Mouse (Mus musculus) stomach, embryonic 16.5 days (tissue): ENCODE measurements around the gene Gramd1b. TPM values are rescaled to one million over a fixed set of nuclear protein-coding genes. Genes with fewer than 3 reads are reported as not detected.
A peak's percentile ranks its signal among the peaks of the same experiment; 100 is the strongest.

Experiments used
- ATAC-seq: fragments of 200-750 bp; cut with Nextera tagmentation; 2 replicates; pipeline ENCODE4 v1.8.0; 2017; ENCODE audit warnings: moderate number of reproducible peaks, moderate TSS enrichment; ENCODE audit not compliant: insufficient read depth, low FRiP score
- H3K27ac ChIP-seq: fragments of 300-500 bp; sonication (generic); 2 replicates; pipeline ENCODE4 v1.5.1; 2014; ENCODE audit warnings: low read length
- H3K27me3 ChIP-seq: fragments of 300-500 bp; sonication (generic); 2 replicates; pipeline ENCODE4 v1.6.1; 2014; ENCODE audit warnings: low read length, control low read depth, mixed read lengths; ENCODE audit not compliant: control insufficient read depth, insufficient read depth
- H3K36me3 ChIP-seq: fragments of 300-500 bp; sonication (generic); 2 replicates; pipeline ENCODE4 v1.6.1; 2014; ENCODE audit warnings: low read length; ENCODE audit not compliant: control insufficient read depth, insufficient read depth
- H3K4me1 ChIP-seq: fragments of 300-500 bp; sonication (generic); 2 replicates; pipeline ENCODE4 v1.6.1; 2014; ENCODE audit warnings: low read length, control low read depth, mixed read lengths; ENCODE audit not compliant: control insufficient read depth, insufficient read depth
- H3K4me2 ChIP-seq: fragments of 300-500 bp; sonication (generic); 2 replicates; pipeline ENCODE4 v1.6.1; 2014; ENCODE audit warnings: low read depth, low read length, mixed read lengths
- H3K4me3 ChIP-seq: fragments of 300-500 bp; sonication (generic); replicated peaks from 2 replicates; pipeline ENCODE4 v1.5.1; 2014; ENCODE audit warnings: mild to moderate bottlenecking, low read length
- H3K9ac ChIP-seq: fragments of 300-500 bp; sonication (generic); 2 replicates; pipeline ENCODE4 v1.6.1; 2014; ENCODE audit warnings: low read length
- H3K9me3 ChIP-seq: fragments of 300-500 bp; sonication (generic); replicated peaks from 2 replicates; pipeline ENCODE4 v1.6.1; 2016; ENCODE audit warnings: low read length, control low read depth; ENCODE audit not compliant: control insufficient read depth
- WGBS: fragments of 180-500 bp; shearing (Covaris S2); extraction: QIAGEN DNeasy Blood & Tissue Kit; methylation state at CpG from one replicate; pipeline ENCODE4 v1.1.7; 2014; 5-methylcytosine and 5-hydroxymethylcytosine counted together
- polyA plus RNA-seq: library from polyadenylated mRNA; unstranded; fragments of >200 nt; fragmentation: Nextera tagmentation; extraction: Ambion mirVana; gene quantifications from 2 replicates; pipeline ENCODE4 v1.2.1, GENCODE M21; 2015

Gramd1b gene
- polyA plus RNA-seq, 1 experiment from 2014 or later = 4.9 TPM

GRCm38 (mm10) chr9:40350052-40350451 lies 181.1 kb downstream of the Gramd1b start:
- no peak for ATAC-seq
- H3K36me3 ChIP-seq = no peaks in the 10 kb centered on the region
- no peak overlapping the region for H3K27ac ChIP-seq
- no peak overlapping the region for H3K4me2 ChIP-seq
- 0 out of 2 replicates have a peak, but pooled peaks cover 3% of the 10 kb centered on the region for H3K4me1 ChIP-seq
- 91% methylated on average over 2 of the region's 2 CpGs for WGBS
- no peak overlapping the region for H3K4me3 ChIP-seq
- H3K9me3 ChIP-seq = no peaks in the 10 kb centered on the region
- H3K27me3 ChIP-seq = no peaks in the 10 kb centered on the region
- no peak overlapping the region for H3K9ac ChIP-seq

DNA sequence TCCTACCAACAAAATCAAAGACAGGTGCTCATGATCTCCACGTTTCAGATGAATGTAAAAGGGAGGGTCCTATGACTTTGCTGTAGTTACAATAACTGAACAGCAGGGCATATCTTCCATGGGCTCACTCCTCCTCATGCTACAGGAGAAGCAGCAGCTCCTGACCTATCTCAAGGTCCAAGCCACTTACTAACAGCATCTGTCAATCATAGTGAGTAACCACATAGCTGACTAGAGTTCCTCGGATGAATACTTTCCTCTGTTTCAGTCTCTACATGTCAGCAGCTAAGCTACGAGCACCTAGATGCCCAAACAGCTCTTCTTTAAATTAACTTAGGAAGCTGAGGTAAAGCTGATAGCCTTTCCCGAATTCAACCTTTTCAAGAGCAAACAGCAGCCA lies 181.6 kb downstream of the Gramd1b start:
- Histone ChIP-seq H3K4me1 (0 out of 2 replicates have a peak, but pooled peaks cover 3% of the 10 kb centered on the region), H3K4me2 (no peak overlapping the region), H3K27ac (no peak overlapping the region), H3K9me3 (no peaks in the 10 kb centered on the region), H3K36me3 (no peaks in the 10 kb centered on the region), H3K4me3 (no peak overlapping the region), H3K9ac (no peak overlapping the region), H3K27me3 (no peaks in the 10 kb centered on the region)
- no peak for ATAC-seq
- 72% methylated on average over 4 of the region's 4 CpGs for WGBS

GRCm38 (mm10) chr9:40348714-40349233 lies 182.4 kb downstream of the Gramd1b start:
- Histone ChIP-seq H3K4me3 (no peak overlapping the region), H3K4me2 (no peak overlapping the region), H3K9me3 (no peaks in the 10 kb centered on the region), H3K9ac (no peak overlapping the region), H3K27ac (no peak overlapping the region), H3K27me3 (no peaks in the 10 kb centered on the region), H3K36me3 (no peaks in the 10 kb centered on the region), H3K4me1 (0 out of 2 replicates have a peak, but pooled peaks cover 3% of the 10 kb centered on the region)
- WGBS = 87% methylated on average over 8 of the region's 8 CpGs
- no peak for ATAC-seq

DNA sequence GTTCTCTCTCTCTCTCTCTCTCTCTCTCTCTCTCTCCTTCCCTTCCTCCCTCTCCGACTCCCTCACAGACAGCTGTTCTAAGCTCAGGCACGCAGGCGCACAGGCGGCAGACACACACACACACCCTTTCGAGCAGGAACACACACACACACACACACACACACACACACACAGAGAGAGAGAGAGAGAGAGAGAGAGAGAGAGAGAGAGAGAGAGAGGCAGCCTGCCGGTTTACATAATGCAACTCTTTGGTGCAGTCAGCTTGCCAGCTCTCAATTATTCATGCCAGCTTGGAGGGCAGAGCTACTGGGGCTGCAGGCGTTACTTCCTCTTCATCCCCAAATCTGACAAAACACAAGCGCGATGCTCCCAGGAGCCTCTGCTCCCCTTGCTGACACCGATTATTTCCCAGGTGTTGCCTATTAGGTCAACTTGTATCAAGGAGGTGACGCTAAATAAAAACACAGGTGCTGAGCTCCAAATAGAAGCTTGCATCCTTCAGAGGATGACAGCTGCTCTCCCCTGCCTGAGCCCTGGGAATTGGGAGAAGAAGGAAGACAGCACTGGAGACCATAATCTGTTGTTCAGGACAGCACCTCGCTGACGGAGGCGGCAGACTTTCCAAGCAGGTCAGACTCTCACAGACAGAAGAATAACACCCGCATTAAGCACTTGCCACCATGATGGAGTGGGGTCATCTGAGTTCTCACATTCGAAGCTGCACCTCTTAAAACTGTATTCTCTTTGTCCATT lies 184.8 kb downstream of the Gramd1b start:
- H3K4me2 ChIP-seq = peak overlapping the region; percentile 66
- peak overlapping the region; percentile 37 for H3K4me3 ChIP-seq
- peak overlapping the region; percentile 63 for H3K9ac ChIP-seq
- H3K27ac ChIP-seq = 0 out of 2 replicates have a peak overlapping the region, but pooled peaks have one; percentile 6
- peak; percentile 82 for ATAC-seq
- 11% methylated on average over 16 of the region's 16 CpGs for WGBS
- 0 out of 2 replicates have a peak, but pooled peaks cover 3% of the 10 kb centered on the region for H3K4me1 ChIP-seq
- no peaks in the 10 kb centered on the region for H3K9me3 ChIP-seq
- no peaks in the 10 kb centered on the region for H3K36me3 ChIP-seq
- H3K27me3 ChIP-seq = no peaks in the 10 kb centered on the region

GRCm38 (mm10) chr9:40345493-40346231 lies 185.5 kb downstream of the Gramd1b start:
- no peaks in the 10 kb centered on the region for H3K9me3 ChIP-seq
- 22% methylated on average over 13 of the region's 13 CpGs for WGBS

DNA sequence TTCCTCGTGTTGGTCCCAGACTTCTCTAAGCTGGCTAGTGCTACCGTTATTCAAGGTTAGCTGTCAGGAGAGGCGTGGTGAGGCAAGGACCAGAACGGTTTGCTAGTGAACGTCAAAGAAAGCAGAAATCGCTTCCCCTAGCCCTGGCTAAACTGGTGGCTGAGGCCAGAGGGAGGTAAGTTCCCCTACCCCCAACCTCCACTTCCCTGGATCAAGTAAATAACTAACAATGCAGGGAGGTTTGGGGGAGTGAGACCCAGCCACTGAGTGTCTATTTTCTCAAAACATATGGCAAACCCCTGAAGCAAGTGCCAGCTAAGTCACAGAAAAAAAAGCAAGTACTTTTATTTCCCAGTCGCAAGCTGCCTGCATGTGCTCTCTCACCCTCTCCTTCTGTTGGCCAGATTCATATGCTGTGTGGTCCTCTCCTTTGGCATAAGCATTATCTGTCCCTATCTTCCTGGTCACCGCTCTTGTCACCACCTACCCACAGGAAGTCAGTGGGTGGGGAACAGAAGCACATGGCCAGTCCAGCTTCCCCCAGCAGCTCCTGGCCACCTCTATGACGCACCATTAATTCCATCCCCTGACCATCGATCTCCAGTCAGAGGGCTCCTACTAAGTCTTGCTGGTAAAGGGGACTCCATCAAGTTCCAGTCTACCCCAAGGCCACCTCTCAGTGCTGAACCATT lies 186.2 kb downstream of the Gramd1b start:
- H3K9me3 ChIP-seq = no peaks in the 10 kb centered on the region
- no peaks in the 10 kb centered on the region for H3K36me3 ChIP-seq
- no peak overlapping the region for H3K4me3 ChIP-seq
- H3K27me3 ChIP-seq = no peaks in the 10 kb centered on the region
- no peak overlapping the region for H3K27ac ChIP-seq
- H3K4me1 ChIP-seq = 0 out of 2 replicates have a peak, but pooled peaks cover 3% of the 10 kb centered on the region
- no peak for ATAC-seq
- WGBS = 51% methylated on average over 10 of the region's 10 CpGs
- H3K9ac ChIP-seq = no peak overlapping the region
- no peak overlapping the region for H3K4me2 ChIP-seq

More at GRCm38 (mm10) chr9:40345493-40346231, 185.5 kb downstream of the Gramd1b start:
- Histone ChIP-seq H3K27me3 (no peaks in the 10 kb centered on the region), H3K27ac (no peak overlapping the region), H3K4me1 (0 out of 2 replicates have a peak, but pooled peaks cover 3% of the 10 kb centered on the region), H3K4me2 (peak overlapping the region; percentile 66), H3K36me3 (no peaks in the 10 kb centered on the region), H3K9ac (peak overlapping the region; percentile 63), H3K4me3 (peak overlapping the region; percentile 37)
- ATAC-seq = peak; percentile 61; the same call in 1 of the 2 replicates

- ATAC-seq = no peak
- Histone ChIP-seq H3K27ac (no peak overlapping the region), H3K36me3 (no peaks in the 10 kb centered on the region), H3K4me1 (0 out of 2 replicates have a peak, but pooled peaks cover 3% of the 10 kb centered on the region), H3K4me3 (no peak overlapping the region), H3K9me3 (no peaks in the 10 kb centered on the region), H3K9ac (no peak overlapping the region), H3K4me2 (no peak overlapping the region), H3K27me3 (no peaks in the 10 kb centered on the region)
- WGBS = 86% methylated on average over 7 of the region's 7 CpGs
Measured at GRCm38 (mm10) chr9:40343828-40344227, 187.4 kb downstream of the Gramd1b start.

GRCm38 (mm10) chr9:40343053-40343652 lies 188.0 kb downstream of the Gramd1b start:
- Histone ChIP-seq H3K4me3 (no peak overlapping the region), H3K27me3 (no peaks in the 10 kb centered on the region), H3K36me3 (no peaks in the 10 kb centered on the region), H3K4me1 (0 out of 2 replicates have a peak, but pooled peaks cover 3% of the 10 kb centered on the region), H3K27ac (no peak overlapping the region), H3K9ac (no peak overlapping the region), H3K9me3 (no peaks in the 10 kb centered on the region), H3K4me2 (no peak overlapping the region)
- ATAC-seq = no peak
- 87% methylated on average over 9 of the region's 9 CpGs for WGBS
